8 mouse cellular contexts compared by ENCODE assay signal in the genomic region with DNA sequence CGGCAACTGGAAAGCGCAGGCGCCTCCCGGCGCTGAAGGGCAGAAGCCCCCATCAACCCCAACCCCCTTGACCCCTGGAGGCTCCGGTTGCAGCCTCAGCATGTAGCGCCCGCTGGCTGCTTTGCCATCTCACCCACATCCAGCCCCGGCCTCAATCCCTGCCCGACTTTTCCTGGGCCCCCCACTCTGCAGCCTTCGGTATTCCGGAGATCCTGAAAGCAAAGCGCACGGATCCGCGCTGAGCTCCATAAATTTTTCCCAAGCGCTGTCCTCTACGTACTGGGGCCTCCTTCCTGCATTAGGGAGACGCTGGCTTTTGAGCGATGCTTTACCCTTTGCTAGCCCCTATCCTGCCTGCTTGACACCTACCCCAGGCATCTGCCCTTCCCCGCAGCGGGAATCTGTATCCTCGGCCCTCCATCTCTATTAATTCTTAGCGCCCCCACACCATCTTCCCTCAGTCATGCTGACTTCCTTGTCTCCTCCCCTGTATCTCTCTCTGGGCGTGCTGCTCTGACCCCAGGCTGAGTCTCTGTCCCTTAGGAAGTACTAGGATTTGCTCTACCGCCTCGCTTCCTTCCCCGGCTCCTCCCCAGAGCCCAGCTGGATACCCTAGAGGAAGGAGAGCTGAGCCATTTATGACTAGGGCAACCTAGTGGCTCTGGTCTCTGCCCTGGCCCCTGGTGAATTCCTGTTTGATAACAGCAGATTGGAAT. TPM values are rescaled to one million over a fixed set of nuclear protein-coding genes. Genes with fewer than 3 reads are reported as not detected.
DNase-seq lines count a peak whose midpoint lies in the region; ATAC-seq and TF ChIP-seq lines count a peak whose summit lies in the region.

No protein-coding gene starts in this region.

- peak; percentile 4 for ATAC-seq in Patski
- ATAC-seq in midbrain, embryonic 13.5 days = peak; percentile 15

- in situ Hi-C loops in Patski (cut with MboI; ENCODE audit: low pct_unique_long_range_greater_than_20kb) = no loop called here

- no peak for TF ChIP-seq CTCF in Patski (IDR thresholded peaks at IDR 0.05)

- CTCF ChIA-PET in Patski (lab: Charles Lee) = interaction anchor here (1.0 kb wide), 1 partner anchor 19 kb away, joined by 3 read pairs; no protein-coding TSS in a partner anchor

- H3K9me3 ChIP-seq in forebrain, embryonic 10.5 days = no peaks in the 10 kb centered on the region
- H3K9me3 ChIP-seq in midbrain, embryonic 13.5 days = no peaks in the 10 kb centered on the region

- H3K4me1 ChIP-seq in forebrain, embryonic 10.5 days = peaks cover 78% of the 10 kb centered on the region
- peaks cover 59% of the 10 kb centered on the region for H3K4me1 ChIP-seq in midbrain, embryonic 13.5 days (replicated peaks)

- DNase-seq in frontal cortex, postnatal 36 days (ENCODE audit: low spot score in 2 of 2) = peak; percentile 41 to 54
- no peak for DNase-seq in frontal cortex, postnatal 10 days (ENCODE audit: low spot score in 2 of 2)
- no peak for DNase-seq in Patski (ENCODE audit: low read depth, low spot score)
- no peak for DNase-seq in forebrain, embryonic 10.5 days (ENCODE audit: extremely low spot score, low spot score)
- peak; percentile 27 to 49 for DNase-seq in kidney, adult 8-10 months
- DNase-seq in gastrocnemius, postnatal 14 days = no peak
- DNase-seq in ovary, postnatal 10 days (ENCODE audit: low spot score) = no peak

- peak overlapping the region; percentile 98 for H3K4me2 ChIP-seq in midbrain, embryonic 13.5 days (replicated peaks)

- WGBS in forebrain, embryonic 10.5 days = under 1% methylated on average over 28 of the region's 28 CpGs
- WGBS in midbrain, embryonic 13.5 days = under 1% methylated on average over 23 of the region's 28 CpGs

- POLR2A ChIA-PET in Patski (lab: Charles Lee) = interaction anchor here (0.6 to 1.0 kb wide), 3 partner anchors 8 to 56 kb away, joined by 3 to 5 read pairs (median 4); no protein-coding TSS in a partner anchor

- intact Hi-C loops in gastrocnemius, postnatal 14 days (cut with DNase I; ENCODE audit: low total_unique reads) = no loop called here

- 0 out of 2 replicates have a peak, but pooled peaks cover 6% of the 10 kb centered on the region for H3K36me3 ChIP-seq in forebrain, embryonic 10.5 days (replicated peaks)
- H3K36me3 ChIP-seq in midbrain, embryonic 13.5 days = no peaks in the 10 kb centered on the region

- peak overlapping the region; percentile 91 for H3K27ac ChIP-seq in forebrain, embryonic 10.5 days
- peak overlapping the region; percentile 84 for H3K27ac ChIP-seq in midbrain, embryonic 13.5 days

- H3K9ac ChIP-seq in midbrain, embryonic 13.5 days (replicated peaks) = peak overlapping the region; percentile 89

- H3K4me3 ChIP-seq in forebrain, embryonic 10.5 days = peak overlapping the region; percentile 90
- peak overlapping the region; percentile 74 for H3K4me3 ChIP-seq in midbrain, embryonic 13.5 days (replicated peaks)

- H3K27me3 ChIP-seq in Patski = peaks cover 8% of the 10 kb centered on the region
- peaks cover 99% of the 10 kb centered on the region for H3K27me3 ChIP-seq in forebrain, embryonic 10.5 days (ENCODE audit: poor library complexity, severe bottlenecking)
- H3K27me3 ChIP-seq in midbrain, embryonic 13.5 days = peaks cover 37% of the 10 kb centered on the region

RNA-seq across cellular contexts. Expression of a gene that starts 7.4 kb away (rescaled TPM):
- polyA plus RNA-seq in Patski (2021) = 73.0 TPM
- 23.2 and 29.3 TPM in 2 replicates for polyA plus RNA-seq in forebrain, embryonic 10.5 days (2016; fragmentation: Nextera tagmentation; extraction: Ambion mirVana)
- 11.2 and 12.8 TPM in 2 replicates for polyA plus RNA-seq in midbrain, embryonic 13.5 days (2015; fragmentation: Nextera tagmentation; extraction: Ambion mirVana)
- total RNA-seq in gastrocnemius, postnatal 14 days (2021) = 100 to 1,000 TPM; 167 to 173 TPM

RNA-seq across cellular contexts. Expression of a gene that starts 22.4 kb away (rescaled TPM):
- 0.23 TPM for polyA plus RNA-seq in Patski (2021)
- 2.6 and 4.3 TPM in 2 replicates for polyA plus RNA-seq in forebrain, embryonic 10.5 days (2016; fragmentation: Nextera tagmentation; extraction: Ambion mirVana)
- 0.84 and 1.1 TPM in 2 replicates for polyA plus RNA-seq in midbrain, embryonic 13.5 days (2015; fragmentation: Nextera tagmentation; extraction: Ambion mirVana)
- 1,000 to 10,000 TPM; 1,553 to 1,562 TPM for total RNA-seq in gastrocnemius, postnatal 14 days (2021)

RNA-seq across cellular contexts. Expression of a gene that starts 53.2 kb away (rescaled TPM):
- 76.8 TPM for polyA plus RNA-seq in Patski (2021)
- polyA plus RNA-seq in forebrain, embryonic 10.5 days (2016; fragmentation: Nextera tagmentation; extraction: Ambion mirVana) = 55.9 and 60.1 TPM in 2 replicates
- 78.4 and 88.8 TPM in 2 replicates for polyA plus RNA-seq in midbrain, embryonic 13.5 days (2015; fragmentation: Nextera tagmentation; extraction: Ambion mirVana)
- 10 to 100 TPM; 34.5 to 38.7 TPM for total RNA-seq in gastrocnemius, postnatal 14 days (2021)

Comparison
In these comparisons a context has a peak if more than half of its experiments do, and no peak if none do; other contexts are left out.
1. DNase-seq: peak in frontal cortex, postnatal 36 days (2 of 2) and kidney, adult 8-10 months (2 of 2); none in frontal cortex, postnatal 10 days (0 of 2), Patski (single experiment), forebrain, embryonic 10.5 days (single experiment), gastrocnemius, postnatal 14 days (single experiment) and ovary, postnatal 10 days (single experiment).